Mouse (Mus musculus) midbrain, embryonic 15.5 days (tissue): ENCODE data around the gene Gbx1. TPM values are rescaled to one million over a fixed set of nuclear protein-coding genes. Genes with fewer than 3 reads are reported as not detected.
"Not testable (repeated sequence)": the region's sequence is repeated elsewhere in the genome, so short reads cannot be mapped to it uniquely, and the experiment has no call there.

Experiments
- ATAC-seq: fragments of 200-750 bp; cut with Nextera tagmentation; replicated peaks from 2 replicates; pipeline ENCODE4 v1.8.0; 2017; ENCODE audit warnings: moderate TSS enrichment
- H3K27ac ChIP-seq: fragments of 300-500 bp; sonication (generic); 2 replicates; pipeline ENCODE4 v1.5.1; 2015; ENCODE audit warnings: mild to moderate bottlenecking, inconsistent platforms
- H3K27me3 ChIP-seq: fragments of 300-500 bp; sonication (generic); replicated peaks from 2 replicates; pipeline ENCODE4 v1.6.1; 2015; ENCODE audit warnings: inconsistent platforms
- H3K36me3 ChIP-seq: fragments of 300-500 bp; sonication (generic); replicated peaks from 2 replicates; pipeline ENCODE4 v1.6.1; 2015; ENCODE audit warnings: inconsistent platforms
- H3K4me1 ChIP-seq: fragments of 300-500 bp; sonication (generic); 2 replicates; pipeline ENCODE4 v1.6.1; 2015; ENCODE audit warnings: inconsistent platforms
- H3K4me2 ChIP-seq: fragments of 300-500 bp; sonication (generic); 2 replicates; pipeline ENCODE4 v1.6.1; 2015; ENCODE audit warnings: inconsistent platforms, mild to moderate bottlenecking, moderate library complexity
- H3K4me3 ChIP-seq: fragments of 300-500 bp; sonication (generic); 2 replicates; pipeline ENCODE4 v1.5.1; 2015; ENCODE audit warnings: mild to moderate bottlenecking, inconsistent platforms
- H3K9ac ChIP-seq: fragments of 300-500 bp; sonication (generic); 2 replicates; pipeline ENCODE4 v1.6.1; 2015; ENCODE audit warnings: mild to moderate bottlenecking, inconsistent platforms
- H3K9me3 ChIP-seq: fragments of 300-500 bp; sonication (generic); 2 replicates; pipeline ENCODE4 v1.6.1; 2016; ENCODE audit warnings: inconsistent platforms
- WGBS: fragments of 180-500 bp; shearing (Covaris S2); methylation state at CpG from one replicate; pipeline ENCODE4 v1.1.7; 2015; ENCODE audit warnings: mixed read lengths; 5-methylcytosine and 5-hydroxymethylcytosine counted together
- polyA plus RNA-seq: library from polyadenylated mRNA; unstranded; fragments of >200 nt; fragmentation: Nextera tagmentation; extraction: Ambion mirVana; gene quantifications from 2 replicates; pipeline ENCODE4 v1.2.1, GENCODE M21; 2015

Gene Gbx1
- 0.29 and 0.44 TPM in 2 replicates for polyA plus RNA-seq

- no peak for ATAC-seq
- Histone ChIP-seq H3K4me3 (peak within 1 kb of the TSS; percentile 41), H3K27ac (no peak within 1 kb of the TSS), H3K4me1 (peaks cover 17% of the 10 kb centered on the region), H3K9me3 (no peaks in the 10 kb centered on the region), H3K27me3 (peaks cover 73% of the 10 kb centered on the region), H3K9ac (peak within 1 kb of the TSS; percentile 44), H3K4me2 (peak within 1 kb of the TSS; percentile 96), H3K36me3 (no peaks in the 10 kb centered on the region)
- WGBS: 0% methylated on average over 40 of the region's 49 CpGs
Measured at GRCm38 (mm10) chr5:24526889-24527230, at the start of gene Gbx1. Gene Gbx1 (minus strand): TSS chr5:24527202.

DNA sequence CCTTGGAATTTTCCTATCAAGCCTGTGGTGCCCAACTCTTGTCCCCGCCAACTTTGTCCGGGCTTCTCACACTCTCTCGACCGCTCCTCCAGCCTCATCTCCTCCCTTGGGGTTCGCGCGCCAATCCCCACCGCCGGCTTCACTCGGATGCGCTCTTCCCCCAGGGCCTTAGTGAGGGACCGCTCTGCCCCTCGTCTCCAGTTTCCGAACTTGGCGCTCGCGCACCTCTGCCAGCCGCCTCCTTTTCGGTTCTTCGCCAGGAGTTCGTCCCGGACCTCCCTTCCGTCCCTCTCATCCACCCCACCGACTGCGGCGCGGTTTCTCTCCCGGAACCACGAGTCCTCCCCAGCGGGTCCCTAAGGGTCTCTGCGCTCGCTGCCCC, 49.8 kb upstream of the Gbx1 start:
- Histone ChIP-seq H3K4me1 (peaks cover 16% of the 10 kb centered on the region), H3K36me3 (peaks cover 19% of the 10 kb centered on the region), H3K27ac (peak overlapping the region; percentile 76), H3K4me3 (peak overlapping the region; percentile 88), H3K9ac (peak overlapping the region; percentile 60), H3K27me3 (no peaks in the 10 kb centered on the region), H3K4me2 (peak overlapping the region; percentile 95), H3K9me3 (no peaks in the 10 kb centered on the region)
- ATAC-seq: peak; percentile 34; the same call in 1 of the 2 replicates
- WGBS: under 1% methylated on average over 32 of the region's 32 CpGs

DNA sequence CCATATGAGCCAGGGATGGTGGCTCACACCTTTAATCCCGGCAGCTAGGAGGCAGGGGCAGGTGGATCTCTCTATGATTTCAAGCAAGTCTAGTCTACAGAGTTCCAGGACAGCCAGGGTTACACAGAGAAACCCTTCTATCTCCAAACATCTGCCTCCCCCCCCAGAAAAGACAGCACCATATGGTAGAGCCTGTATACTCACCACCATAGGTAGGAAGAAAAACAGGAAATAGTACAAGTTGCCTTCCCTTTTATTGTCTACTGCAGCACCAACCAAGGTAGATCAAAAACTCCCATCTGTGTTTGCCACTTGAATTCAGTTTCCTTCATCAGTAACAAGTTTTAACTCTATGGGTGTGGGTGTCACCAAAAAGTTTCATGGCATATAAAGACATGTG, 48.9 kb upstream of the Gbx1 start:
- WGBS: 83% methylated on average over 1 of the region's 1 CpGs
- 0 out of 2 replicates have a peak overlapping the region, but pooled peaks have one; percentile 60 for H3K9ac ChIP-seq

GRCm38 (mm10) chr5:24556709-24557108, 29.7 kb upstream of the Gbx1 start, which contains the start of gene 4931409K22Rik:
Gene 4931409K22Rik (minus strand): TSS chr5:24556809.
- Histone ChIP-seq H3K4me3 (no peak within 1 kb of the TSS), H3K27ac (no peak within 1 kb of the TSS), H3K9me3 (no peaks in the 10 kb centered on the region), H3K4me1 (no peaks in the 10 kb centered on the region), H3K4me2 (no peak within 1 kb of the TSS), H3K9ac (no peak within 1 kb of the TSS), H3K27me3 (0 out of 2 replicates have a peak, but pooled peaks cover 3% of the 10 kb centered on the region), H3K36me3 (no peaks in the 10 kb centered on the region)
- 74% methylated on average over 2 of the region's 2 CpGs for WGBS
- ATAC-seq: no peak

More for the DNA sequence above, 48.9 kb upstream of the Gbx1 start:
- H3K4me3 ChIP-seq: peak overlapping the region; percentile 88; the same call in 1 of the 2 replicates
- peak overlapping the region; percentile 95 for H3K4me2 ChIP-seq
- H3K36me3 ChIP-seq: peaks cover 27% of the 10 kb centered on the region
- H3K27me3 ChIP-seq: no peaks in the 10 kb centered on the region
- no peak overlapping the region for H3K27ac ChIP-seq
- no peaks in the 10 kb centered on the region for H3K9me3 ChIP-seq
- peaks cover 16% of the 10 kb centered on the region for H3K4me1 ChIP-seq
- no peak for ATAC-seq

- H3K4me1 ChIP-seq: peaks cover 11% of the 10 kb centered on the region
- not testable (repeated sequence) for ATAC-seq, H3K4me3 ChIP-seq, H3K27me3 ChIP-seq, H3K9ac ChIP-seq, H3K4me2 ChIP-seq, H3K27ac ChIP-seq, H3K36me3 ChIP-seq, H3K9me3 ChIP-seq
- 88% methylated on average over 7 of the region's 7 CpGs for WGBS
Measured at GRCm38 (mm10) chr5:24555335-24555734, 28.3 kb upstream of the Gbx1 start.

GRCm38 (mm10) chr5:24553621-24554244, 26.7 kb upstream of the Gbx1 start:
- H3K9me3 ChIP-seq: no peaks in the 10 kb centered on the region
- H3K4me3 ChIP-seq: no peak overlapping the region
- H3K4me1 ChIP-seq: peaks cover 11% of the 10 kb centered on the region
- H3K27me3 ChIP-seq: 0 out of 2 replicates have a peak, but pooled peaks cover 3% of the 10 kb centered on the region
- H3K36me3 ChIP-seq: no peaks in the 10 kb centered on the region
- no peak overlapping the region for H3K27ac ChIP-seq
- H3K4me2 ChIP-seq: no peak overlapping the region
- no peak for ATAC-seq
- 77% methylated on average over 5 of the region's 5 CpGs for WGBS
- no peak overlapping the region for H3K9ac ChIP-seq

DNA sequence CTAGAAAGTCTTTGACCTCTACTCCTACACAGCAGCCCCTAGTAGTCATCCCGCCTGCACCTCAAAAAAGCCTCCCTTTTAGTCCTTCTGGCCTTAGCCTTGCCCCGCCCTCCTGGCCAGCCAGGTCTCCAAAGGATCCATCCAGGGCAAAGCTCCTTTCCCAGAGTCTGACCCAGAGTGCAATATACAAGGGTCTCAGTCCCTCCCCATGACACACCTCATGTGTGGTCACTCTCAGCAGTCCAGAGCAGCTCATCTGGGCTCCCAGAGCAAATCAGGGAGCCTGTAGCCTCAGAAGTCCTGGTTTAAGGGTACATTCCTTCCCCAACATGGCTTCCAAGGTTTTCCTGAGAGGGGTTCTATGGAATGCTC, 24.3 kb upstream of the Gbx1 start:
- no peak overlapping the region for H3K27ac ChIP-seq
- H3K36me3 ChIP-seq: no peaks in the 10 kb centered on the region
- WGBS: 39% methylated on average over 2 of the region's 2 CpGs
- H3K9me3 ChIP-seq: no peaks in the 10 kb centered on the region
- peak; percentile 35; the same call in 1 of the 2 replicates for ATAC-seq
- H3K4me3 ChIP-seq: no peak overlapping the region
- H3K4me1 ChIP-seq: peaks cover 11% of the 10 kb centered on the region
- peak overlapping the region; percentile 41 for H3K4me2 ChIP-seq
- 0 out of 2 replicates have a peak, but pooled peaks cover 3% of the 10 kb centered on the region for H3K27me3 ChIP-seq
- H3K9ac ChIP-seq: no peak overlapping the region

- WGBS: 30% methylated on average over 26 of the region's 26 CpGs
- peak overlapping the region; percentile 41 for H3K4me2 ChIP-seq
- 0 out of 2 replicates have a peak, but pooled peaks cover under 1% of the 10 kb centered on the region for H3K27me3 ChIP-seq
- H3K27ac ChIP-seq: no peak overlapping the region
- H3K9ac ChIP-seq: no peak overlapping the region
- no peaks in the 10 kb centered on the region for H3K36me3 ChIP-seq
- H3K4me1 ChIP-seq: peaks cover 11% of the 10 kb centered on the region
- no peak overlapping the region for H3K4me3 ChIP-seq
- ATAC-seq: peak; percentile 63
- no peaks in the 10 kb centered on the region for H3K9me3 ChIP-seq
Measured at GRCm38 (mm10) chr5:24550598-24551316, 23.8 kb upstream of the Gbx1 start.

- Histone ChIP-seq H3K27ac (no peak overlapping the region), H3K4me1 (no peaks in the 10 kb centered on the region), H3K36me3 (no peaks in the 10 kb centered on the region), H3K9ac (no peak overlapping the region), H3K4me3 (no peak overlapping the region), H3K4me2 (no peak overlapping the region), H3K27me3 (no peaks in the 10 kb centered on the region), H3K9me3 (no peaks in the 10 kb centered on the region)
- ATAC-seq: no peak
- 75% methylated on average over 7 of the region's 7 CpGs for WGBS
Measured at GRCm38 (mm10) chr5:24542643-24543042, 15.6 kb upstream of the Gbx1 start.

GRCm38 (mm10) chr5:24541144-24541569, 14.2 kb upstream of the Gbx1 start:
- 54% methylated on average over 6 of the region's 6 CpGs for WGBS
- H3K4me1 ChIP-seq: no peaks in the 10 kb centered on the region
- H3K9me3 ChIP-seq: no peaks in the 10 kb centered on the region
- no peak overlapping the region for H3K4me2 ChIP-seq
- no peak for ATAC-seq
- no peak overlapping the region for H3K4me3 ChIP-seq
- H3K27me3 ChIP-seq: no peaks in the 10 kb centered on the region
- no peak overlapping the region for H3K27ac ChIP-seq
- no peaks in the 10 kb centered on the region for H3K36me3 ChIP-seq
- no peak overlapping the region for H3K9ac ChIP-seq

DNA sequence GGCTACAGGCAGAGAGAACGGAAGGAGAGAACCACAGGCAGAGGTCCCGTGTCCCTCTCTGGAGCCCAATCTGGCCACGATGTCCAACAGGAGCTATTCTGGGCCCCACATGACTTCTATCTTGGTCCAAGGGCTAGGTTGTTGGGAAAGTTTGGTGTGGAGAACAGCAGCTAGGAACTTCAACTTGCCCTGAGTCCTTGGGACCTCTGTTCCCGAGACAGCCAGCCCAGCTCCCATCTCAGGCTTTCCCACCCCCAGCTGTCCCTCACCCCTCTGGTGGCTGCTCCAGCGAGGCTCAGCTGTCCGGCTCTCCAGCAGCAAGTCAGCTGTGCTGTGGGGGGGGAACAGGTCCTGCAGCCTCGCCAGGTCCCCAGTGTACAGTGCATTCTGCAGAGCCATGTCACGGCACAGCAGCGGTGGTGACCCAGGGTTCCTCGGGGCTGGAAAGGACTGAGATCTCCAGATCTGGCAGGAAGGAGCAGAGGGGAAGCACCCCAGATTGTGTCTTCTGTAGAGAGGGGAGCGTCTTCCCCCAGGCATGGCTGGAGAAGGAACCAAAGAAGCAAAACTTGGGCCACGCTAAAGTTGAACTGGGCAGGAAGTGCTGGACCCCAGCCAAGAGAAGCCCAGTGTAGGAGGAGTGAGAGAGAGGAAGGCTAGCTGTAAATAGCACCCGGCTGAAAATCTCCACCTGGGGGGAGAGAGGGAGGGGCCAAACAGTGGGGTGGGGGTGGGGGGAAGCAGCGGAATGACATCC, 13.6 kb upstream of the Gbx1 start, which contains the start of gene Asb10:
TSS of gene Asb10 (minus strand) at position 592 of the 757 bp plus-strand sequence.
- Histone ChIP-seq H3K9me3 (no peaks in the 10 kb centered on the region), H3K9ac (no peak within 1 kb of the TSS), H3K36me3 (no peaks in the 10 kb centered on the region), H3K27ac (no peak within 1 kb of the TSS), H3K27me3 (no peaks in the 10 kb centered on the region), H3K4me2 (no peak within 1 kb of the TSS), H3K4me1 (no peaks in the 10 kb centered on the region), H3K4me3 (no peak within 1 kb of the TSS)
- 50% methylated on average over 14 of the region's 14 CpGs for WGBS
- no peak for ATAC-seq
